Mouse (Mus musculus) kidney, postnatal 36 days (tissue): ENCODE measurements around the gene Pitpnm1.

Experiments
- DNase-seq, 2 experiments: peaks; one replicate each; pipeline ENCODE4 v3.0.0; 2021 to 2022; ENCODE audit warnings: mixed read lengths in 2 of 2

Gene Pitpnm1

GRCm38 (mm10) chr19:4068717-4069410 lies 30.9 kb upstream of the Pitpnm1 start:
- DNase-seq: no peak

GRCm38 (mm10) chr19:4070311-4070710 lies 29.5 kb upstream of the Pitpnm1 start:
- DNase-seq: peak in 1 of 2 experiments; percentile 54

GRCm38 (mm10) chr19:4070756-4071155 lies 29.0 kb upstream of the Pitpnm1 start:
- no peak for DNase-seq

DNA sequence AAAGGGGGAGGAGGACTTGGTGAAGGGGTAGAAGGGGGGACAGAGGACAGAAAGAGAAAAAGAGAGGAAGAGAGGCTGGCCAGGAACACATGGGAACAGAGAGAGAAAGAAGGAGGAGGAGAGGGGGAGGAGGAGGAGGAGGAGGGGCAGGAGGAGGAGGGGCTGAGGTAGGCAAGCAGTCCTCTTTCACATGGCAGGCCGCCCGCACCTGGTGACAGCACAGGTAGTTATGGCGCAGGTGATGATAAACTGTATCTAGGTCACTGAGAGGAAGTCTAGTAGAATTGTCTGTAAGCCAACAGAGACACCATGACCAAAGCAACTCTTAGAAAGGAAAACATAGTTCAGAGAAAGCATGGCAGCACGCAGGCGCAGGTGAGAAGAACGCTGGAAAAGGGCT lies 28.4 kb upstream of the Pitpnm1 start:
- DNase-seq: peak in 1 of 2 experiments; percentile 59

DNA sequence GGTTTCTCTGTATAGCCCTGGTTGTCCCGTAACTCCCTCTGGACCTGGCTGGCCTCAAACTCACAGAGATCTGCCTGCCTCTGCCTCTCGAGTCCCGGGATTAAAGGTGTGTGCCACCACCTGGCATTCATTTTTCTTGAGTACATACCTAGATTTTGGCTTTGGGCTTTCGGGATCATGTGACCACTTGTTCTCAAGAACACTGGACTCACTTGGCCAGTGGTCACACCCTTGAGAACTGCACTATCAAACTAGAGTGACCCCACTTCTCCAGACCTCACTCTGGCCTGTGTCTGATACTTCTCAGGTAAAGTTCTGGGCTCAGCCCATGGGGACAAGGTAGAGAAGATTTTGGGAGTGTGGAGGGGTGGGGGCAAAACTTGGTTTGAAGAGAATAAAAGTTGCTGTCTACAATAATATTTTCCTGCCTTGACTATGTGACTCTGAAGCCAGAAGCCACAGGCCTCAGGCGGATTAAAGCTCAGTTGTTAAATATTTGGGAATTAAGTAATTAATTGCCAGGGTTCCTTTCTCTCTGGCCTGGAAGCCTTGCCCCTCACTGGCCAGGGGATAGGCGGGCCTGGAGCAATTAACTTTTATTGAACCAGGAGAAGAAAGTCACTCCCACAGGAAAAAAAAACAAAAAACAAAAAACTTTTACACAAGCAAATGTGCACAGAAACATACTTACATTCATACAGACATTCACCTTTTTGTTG lies 26.9 kb upstream of the Pitpnm1 start:
- peak; percentile 44 to 48 for DNase-seq

DNA sequence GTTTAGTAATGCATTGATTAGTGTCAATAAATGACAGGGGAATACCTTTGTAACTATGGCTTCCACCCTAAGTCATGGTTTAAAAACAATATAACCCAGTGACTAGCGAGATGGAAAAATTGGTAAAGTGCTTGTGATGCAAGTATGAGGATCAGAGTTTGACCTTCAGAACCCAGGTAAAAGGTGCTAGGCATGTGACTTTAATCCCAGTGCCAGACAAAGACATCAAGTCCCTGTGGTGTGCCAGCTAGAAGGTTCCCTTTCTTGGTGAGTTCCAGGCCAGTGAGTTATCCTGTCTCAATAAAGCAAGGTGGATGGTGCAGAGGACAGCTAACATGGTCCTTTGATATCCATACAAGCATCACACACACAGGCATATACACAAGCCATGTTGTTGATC lies 24.3 kb upstream of the Pitpnm1 start:
- peak; percentile 58 to 65 for DNase-seq

DNA sequence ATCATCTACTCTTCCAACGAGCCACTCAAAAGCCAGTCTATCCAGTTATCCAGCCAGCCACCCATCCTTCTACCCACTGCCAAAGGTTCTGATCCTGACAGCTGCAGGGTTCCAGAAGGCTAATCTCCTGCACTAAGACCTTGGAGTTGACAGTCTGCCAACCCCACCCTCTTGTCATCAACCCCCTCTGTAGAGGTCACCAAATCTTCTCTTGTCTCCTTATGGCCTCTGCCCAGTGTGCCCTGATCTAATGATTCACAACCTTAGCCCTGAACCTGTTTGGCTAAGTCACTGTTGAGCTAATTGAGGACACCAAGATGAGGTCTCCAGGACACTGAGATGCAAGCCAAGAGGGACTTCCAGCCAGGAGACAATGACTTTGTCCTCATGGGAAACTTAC lies 20.2 kb upstream of the Pitpnm1 start:
- DNase-seq: peak in 1 of 2 experiments; percentile 57

DNA sequence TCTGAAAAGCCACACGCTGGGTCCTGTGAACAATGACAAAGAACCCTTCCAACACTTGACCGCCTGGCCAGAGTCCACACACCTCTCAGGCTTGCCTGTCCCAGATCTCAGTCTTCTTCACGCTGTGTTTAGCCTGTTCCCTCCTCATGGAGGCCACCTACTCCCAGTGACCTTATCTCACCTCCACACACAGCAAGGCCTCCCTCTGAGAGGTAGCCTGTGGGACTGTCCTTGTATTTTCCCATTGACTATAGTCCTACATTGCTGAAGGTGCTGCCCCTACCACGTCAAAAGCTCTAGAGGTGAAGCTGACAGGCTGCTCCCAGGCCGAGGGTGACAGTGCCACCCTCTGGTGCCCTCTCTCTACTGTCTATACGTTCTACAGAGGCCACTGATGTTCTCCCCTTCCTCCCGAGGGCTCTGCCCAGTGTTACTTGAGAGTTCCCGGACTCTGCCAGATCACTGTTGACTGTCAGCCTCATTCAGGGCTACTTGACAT lies 19.2 kb upstream of the Pitpnm1 start:
- peak in 1 of 2 experiments; percentile 68 for DNase-seq

DNA sequence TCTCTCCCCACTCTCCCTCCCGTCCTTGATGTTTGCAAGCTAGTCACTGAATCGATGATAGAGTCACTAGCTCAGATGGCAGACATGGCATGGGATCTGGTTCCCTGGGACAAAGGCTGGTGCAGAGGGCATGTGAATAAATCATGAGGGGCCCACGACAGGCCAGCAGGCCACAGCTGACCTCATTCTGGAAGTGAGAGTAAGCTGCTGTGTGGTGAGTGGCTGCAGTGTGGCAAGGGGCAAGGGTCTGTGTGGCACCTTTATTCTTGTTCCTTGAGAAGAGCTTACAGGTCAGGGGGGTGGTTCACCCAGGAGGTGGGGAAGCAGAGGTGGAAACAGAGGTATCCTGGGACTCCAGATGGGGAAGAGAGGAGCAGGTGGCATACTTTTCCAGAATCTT lies 18.4 kb upstream of the Pitpnm1 start, which contains the start of gene Cabp2:
Cabp2 (plus strand) TSS at position 185 of the 400 bp plus-strand sequence.
- DNase-seq: no peak

- DNase-seq: no peak
Measured at GRCm38 (mm10) chr19:4082219-4082965, 17.4 kb upstream of the Pitpnm1 start.

DNA sequence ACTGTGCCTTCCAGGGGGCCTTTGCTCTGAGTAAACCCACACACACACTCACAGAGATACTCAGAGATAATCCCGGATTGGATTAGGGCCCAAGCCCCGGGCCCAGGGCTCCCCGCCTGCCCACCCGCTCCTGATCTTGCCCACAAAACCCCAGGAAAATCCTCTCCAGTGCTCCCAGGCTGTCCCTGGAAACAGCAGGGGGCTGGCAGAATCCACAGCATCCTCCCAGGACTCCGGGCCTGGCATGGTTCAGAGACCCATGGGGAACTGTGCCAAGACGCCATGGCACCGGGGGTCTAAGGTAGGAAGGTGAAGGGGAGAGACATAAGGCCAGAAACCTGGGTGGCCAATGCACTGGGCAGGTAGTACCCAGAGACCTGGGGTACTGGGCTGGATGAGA lies 16.5 kb upstream of the Pitpnm1 start:
- DNase-seq: no peak

GRCm38 (mm10) chr19:4083826-4084225 lies 16.0 kb upstream of the Pitpnm1 start:
- no peak for DNase-seq

GRCm38 (mm10) chr19:4084984-4085383 lies 14.8 kb upstream of the Pitpnm1 start:
- peak; percentile 44 to 58 for DNase-seq

DNA sequence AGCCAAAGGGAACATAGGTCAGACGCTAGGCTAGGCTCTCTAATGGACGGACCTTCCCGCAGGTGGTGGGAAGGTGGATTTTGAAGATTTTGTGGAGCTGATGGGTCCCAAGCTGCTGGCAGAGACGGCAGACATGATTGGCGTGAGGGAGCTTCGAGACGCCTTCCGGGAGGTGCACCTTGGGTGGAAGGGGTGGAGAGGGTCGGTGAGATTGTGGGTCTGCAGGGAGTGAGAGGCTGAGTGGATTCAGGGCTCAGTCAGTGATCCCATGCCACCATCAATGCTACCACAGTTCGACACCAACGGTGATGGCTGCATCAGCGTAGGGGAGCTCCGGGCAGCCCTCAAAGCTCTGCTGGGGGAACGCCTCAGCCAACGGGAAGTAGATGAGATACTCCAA lies 13.6 kb upstream of the Pitpnm1 start:
- DNase-seq: no peak

DNA sequence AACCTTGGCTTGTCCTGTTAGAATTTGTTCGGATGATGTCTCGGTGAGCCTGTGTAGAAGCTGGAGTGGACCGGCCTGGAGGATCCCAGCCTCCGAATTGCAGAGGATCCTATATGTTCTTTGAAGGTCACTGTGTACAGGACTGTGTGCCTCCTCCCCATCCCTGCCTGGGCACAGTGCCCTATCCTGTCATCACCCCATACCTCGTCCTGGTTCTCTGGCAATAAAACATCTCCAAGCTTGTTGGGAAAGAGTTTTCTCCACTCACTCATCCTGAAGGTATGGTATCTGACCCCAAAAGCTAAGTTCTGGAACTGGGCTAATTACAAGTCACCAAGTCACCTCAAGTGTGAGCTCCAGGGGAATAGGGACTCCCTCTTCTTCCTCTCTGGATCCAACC lies 12.7 kb upstream of the Pitpnm1 start:
- DNase-seq: no peak

DNA sequence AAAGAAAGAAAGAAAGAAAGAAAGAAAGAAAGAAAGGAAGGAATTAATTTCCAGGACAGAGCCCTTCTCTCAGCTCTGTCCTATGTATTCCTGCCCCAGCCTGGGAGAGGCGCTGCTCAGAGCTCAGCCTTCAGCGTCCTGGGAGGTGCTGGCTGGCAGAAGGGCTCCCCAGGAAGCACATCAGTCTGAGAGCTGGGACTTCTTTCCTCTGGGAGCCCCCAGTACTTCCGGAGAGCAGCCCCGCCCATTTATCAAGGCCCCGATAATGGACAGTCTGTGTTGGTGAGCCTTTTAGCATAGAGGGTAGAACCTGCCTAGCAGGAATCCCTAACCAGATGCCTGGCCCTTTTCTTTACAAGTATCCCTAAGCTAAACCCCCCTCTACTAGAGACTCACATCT lies 11.7 kb upstream of the Pitpnm1 start:
- no peak for DNase-seq

DNA sequence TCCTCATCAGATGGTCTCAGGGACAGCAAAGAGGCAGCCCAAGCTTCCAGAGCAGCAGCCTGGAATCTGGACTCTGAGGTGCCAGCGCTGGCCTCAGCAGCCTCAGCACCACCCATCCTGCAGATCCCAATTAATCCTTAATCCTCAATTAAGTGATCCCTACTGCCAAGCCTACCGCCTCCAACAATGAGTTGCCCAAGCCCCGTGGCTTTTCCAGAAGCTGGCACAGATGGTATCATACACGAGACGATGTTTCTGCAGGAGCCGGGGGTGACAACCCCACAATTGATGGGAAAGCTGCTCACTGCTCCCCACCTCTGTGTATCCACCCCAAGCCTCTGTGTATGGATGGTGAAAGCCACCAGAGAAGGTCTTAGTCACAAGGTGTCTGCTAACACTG lies 10.7 kb upstream of the Pitpnm1 start:
- no peak for DNase-seq

GRCm38 (mm10) chr19:4090446-4090845 lies 9.4 kb upstream of the Pitpnm1 start:
- DNase-seq: no peak

DNA sequence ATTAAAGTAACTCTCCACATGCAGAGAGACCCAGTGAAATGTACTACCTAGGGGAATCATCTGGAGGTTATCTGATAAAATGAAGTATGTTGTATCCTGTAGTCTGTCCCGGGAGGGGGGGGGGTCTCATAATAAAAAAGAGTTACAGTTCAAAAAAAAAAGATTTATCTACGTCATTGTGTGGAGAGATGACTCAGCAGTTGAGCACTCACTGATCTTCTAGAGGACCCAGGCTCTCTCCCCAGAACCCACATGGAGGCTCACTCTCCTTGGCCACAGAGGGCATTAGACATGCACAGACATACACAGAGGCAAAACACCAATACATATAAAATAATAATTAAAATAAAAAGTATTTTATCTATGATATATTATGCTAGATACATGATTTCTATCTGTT lies 8.4 kb upstream of the Pitpnm1 start:
- DNase-seq: no peak

DNA sequence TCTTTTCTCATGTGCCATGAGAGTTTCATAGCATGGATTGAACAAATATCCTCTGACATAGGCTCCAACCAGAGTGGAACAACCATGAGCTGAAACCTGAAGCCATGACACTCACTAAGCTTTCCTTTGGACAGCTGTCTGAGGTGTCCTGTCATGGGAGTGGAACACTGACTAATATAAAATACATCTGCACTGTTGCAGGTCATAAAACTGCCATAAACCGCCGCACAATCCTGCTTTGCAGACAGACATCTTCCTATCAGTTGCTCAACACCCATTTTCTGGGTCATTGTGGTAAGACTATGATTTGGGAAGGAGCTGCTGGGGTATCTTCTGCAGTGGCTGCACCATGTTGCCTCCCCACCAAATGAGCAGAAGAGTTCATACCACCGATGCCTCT lies 7.0 kb upstream of the Pitpnm1 start:
- DNase-seq: no peak

DNA sequence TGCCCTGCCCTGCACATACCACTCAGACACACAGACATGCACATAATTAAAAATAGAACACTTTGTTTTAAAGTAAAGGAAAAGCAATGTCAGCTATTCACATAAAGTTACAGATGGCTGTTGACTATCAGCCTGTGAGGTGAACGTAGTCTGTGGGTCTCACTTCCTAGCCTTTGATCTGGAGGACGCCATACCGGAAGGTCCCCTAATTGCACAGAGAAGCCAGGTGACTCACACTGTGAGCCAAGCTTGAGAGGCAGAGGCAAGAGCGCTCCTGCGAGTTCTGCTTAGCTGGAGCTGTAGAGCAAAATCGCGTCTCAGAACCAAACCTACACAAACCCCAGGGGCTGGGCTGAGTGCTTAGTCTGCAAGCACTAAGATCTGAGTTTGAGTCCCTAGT lies 6.0 kb upstream of the Pitpnm1 start:
- no peak for DNase-seq

GRCm38 (mm10) chr19:4094348-4094747 lies 5.5 kb upstream of the Pitpnm1 start:
- no peak for DNase-seq

DNA sequence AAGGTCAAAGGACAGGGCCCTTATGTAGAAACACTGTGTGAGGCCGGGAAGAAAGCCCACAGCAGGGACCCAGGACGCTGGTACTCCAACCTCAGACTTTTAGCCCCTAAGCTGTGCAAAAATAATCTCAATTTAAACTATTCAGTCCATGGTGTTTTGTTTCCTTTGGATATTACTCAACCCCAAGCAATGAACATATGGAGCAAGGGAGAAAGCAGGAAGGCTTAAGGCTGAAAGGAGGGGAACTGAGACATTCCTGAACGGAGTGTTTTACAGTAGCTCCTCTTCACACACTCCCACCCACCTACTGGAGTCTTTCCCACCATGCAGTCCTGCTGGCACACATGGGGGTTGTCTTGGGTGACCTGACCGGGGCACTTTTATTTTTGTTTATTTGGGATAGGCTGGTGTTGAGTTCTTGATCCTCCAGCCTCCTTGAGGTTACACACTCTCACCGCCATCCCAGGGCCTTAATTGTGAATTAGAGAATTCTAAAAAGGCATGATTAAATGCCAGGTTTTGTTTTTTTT lies 5.0 kb upstream of the Pitpnm1 start:
- DNase-seq: no peak
